Mouse (Mus musculus): ENCODE data around the gene Lrrc75a. TPM values are rescaled to one million over a fixed set of nuclear protein-coding genes. Genes with fewer than 3 reads are reported as not detected.

The Lrrc75a gene
- polyA plus RNA-seq, 1 experiment from 2014 or later: 8.4 TPM

DNA sequence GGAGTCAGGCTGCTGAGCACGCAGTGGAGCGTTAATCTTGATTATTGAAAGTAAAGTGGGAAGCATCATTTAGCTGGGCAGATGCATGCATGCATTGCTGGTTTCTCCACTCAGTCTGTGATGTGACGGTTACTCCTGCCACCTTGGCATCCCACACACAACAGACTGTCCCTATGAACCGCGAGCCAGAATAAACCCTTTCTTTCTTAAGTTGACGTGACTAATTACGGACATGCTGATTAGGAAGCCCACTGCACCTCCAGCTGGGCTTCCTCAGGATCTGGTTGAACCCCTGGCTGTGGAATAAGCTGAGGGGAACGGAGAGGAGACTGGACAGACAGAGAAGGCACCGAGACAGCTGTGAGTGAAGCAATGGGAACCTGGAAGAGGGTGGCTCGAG, 35.7 kb downstream of the Lrrc75a start:
- no peak for ATAC-seq
- peak overlapping the region; percentile 9; the same call in 1 of the 2 replicates for H3K27ac ChIP-seq (ENCODE audit: low read depth, low read length)
- no peaks in the 10 kb centered on the region for H3K27me3 ChIP-seq (replicated peaks; ENCODE audit: control insufficient read depth, insufficient read depth, low read length)
- H3K9ac ChIP-seq (ENCODE audit: low read depth, low read length): peak overlapping the region; percentile 47
- H3K4me3 ChIP-seq (ENCODE audit: low read length): no peak overlapping the region; the same call in 1 of the 2 replicates
- H3K9me3 ChIP-seq (ENCODE audit: control insufficient read depth, low read length): no peaks in the 10 kb centered on the region
- H3K4me1 ChIP-seq (ENCODE audit: control insufficient read depth, insufficient read depth, low read depth, low read length): peaks cover 10% of the 10 kb centered on the region
- H3K36me3 ChIP-seq (ENCODE audit: control insufficient read depth, insufficient read depth, low read length): no peaks in the 10 kb centered on the region
- WGBS: 32% methylated on average over 10 of the region's 10 CpGs
- peak overlapping the region; percentile 49 for H3K4me2 ChIP-seq (ENCODE audit: low read length)

DNA sequence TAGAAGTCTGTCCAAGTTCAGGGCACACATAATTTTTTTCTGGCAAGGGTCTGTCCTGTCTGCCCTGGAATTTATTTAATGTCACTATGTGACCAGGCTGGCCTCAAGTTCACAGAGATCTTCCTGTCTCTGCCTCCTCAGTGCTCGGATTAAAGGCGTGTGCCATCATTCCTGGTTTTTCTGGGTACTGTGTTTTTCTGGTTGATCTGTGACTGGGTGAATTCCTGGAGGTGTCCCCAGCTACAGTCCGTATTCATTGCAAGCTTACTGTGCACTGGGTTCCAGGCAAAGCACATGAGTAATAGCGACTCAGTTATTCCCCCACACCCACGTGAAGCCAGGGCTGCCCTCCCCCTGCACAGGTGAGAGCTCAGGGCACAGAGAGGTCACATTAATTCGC, 38.0 kb downstream of the Lrrc75a start:
- no peaks in the 10 kb centered on the region for H3K9me3 ChIP-seq (ENCODE audit: control insufficient read depth, low read length)
- H3K9ac ChIP-seq (ENCODE audit: low read depth, low read length): no peak overlapping the region
- no peak overlapping the region for H3K27ac ChIP-seq (ENCODE audit: low read depth, low read length)
- no peak overlapping the region for H3K4me3 ChIP-seq (ENCODE audit: low read length)
- H3K36me3 ChIP-seq (ENCODE audit: control insufficient read depth, insufficient read depth, low read length): peaks cover 13% of the 10 kb centered on the region
- H3K4me2 ChIP-seq (ENCODE audit: low read length): no peak overlapping the region
- no peak for ATAC-seq
- H3K4me1 ChIP-seq (ENCODE audit: control insufficient read depth, insufficient read depth, low read depth, low read length): peaks cover 18% of the 10 kb centered on the region
- H3K27me3 ChIP-seq (replicated peaks; ENCODE audit: control insufficient read depth, insufficient read depth, low read length): no peaks in the 10 kb centered on the region
- 82% methylated on average over 6 of the region's 6 CpGs for WGBS

- WGBS: 85% methylated on average over 10 of the region's 10 CpGs
- ATAC-seq: no peak
- Histone ChIP-seq H3K27ac (ENCODE audit: low read depth, low read length) (no peak overlapping the region), H3K9ac (ENCODE audit: low read depth, low read length) (no peak overlapping the region), H3K9me3 (ENCODE audit: control insufficient read depth, low read length) (no peaks in the 10 kb centered on the region), H3K4me3 (ENCODE audit: low read length) (no peak overlapping the region), H3K27me3 (replicated peaks; ENCODE audit: control insufficient read depth, insufficient read depth, low read length) (no peaks in the 10 kb centered on the region), H3K4me2 (ENCODE audit: low read length) (no peak overlapping the region), H3K4me1 (ENCODE audit: control insufficient read depth, insufficient read depth, low read depth, low read length) (peaks cover 23% of the 10 kb centered on the region), H3K36me3 (ENCODE audit: control insufficient read depth, insufficient read depth, low read length) (peaks cover 20% of the 10 kb centered on the region)
Measured at GRCm38 (mm10) chr11:62608826-62609675, 39.3 kb downstream of the Lrrc75a start.

GRCm38 (mm10) chr11:62607952-62608201, 40.4 kb downstream of the Lrrc75a start:
- ATAC-seq: no peak
- Histone ChIP-seq H3K4me2 (ENCODE audit: low read length) (no peak overlapping the region), H3K27me3 (replicated peaks; ENCODE audit: control insufficient read depth, insufficient read depth, low read length) (no peaks in the 10 kb centered on the region), H3K4me1 (ENCODE audit: control insufficient read depth, insufficient read depth, low read depth, low read length) (peaks cover 24% of the 10 kb centered on the region), H3K4me3 (ENCODE audit: low read length) (no peak overlapping the region), H3K9me3 (ENCODE audit: control insufficient read depth, low read length) (no peaks in the 10 kb centered on the region), H3K27ac (ENCODE audit: low read depth, low read length) (no peak overlapping the region), H3K36me3 (ENCODE audit: control insufficient read depth, insufficient read depth, low read length) (peaks cover 20% of the 10 kb centered on the region), H3K9ac (ENCODE audit: low read depth, low read length) (no peak overlapping the region)
- 90% methylated on average over 1 of the region's 1 CpGs for WGBS

DNA sequence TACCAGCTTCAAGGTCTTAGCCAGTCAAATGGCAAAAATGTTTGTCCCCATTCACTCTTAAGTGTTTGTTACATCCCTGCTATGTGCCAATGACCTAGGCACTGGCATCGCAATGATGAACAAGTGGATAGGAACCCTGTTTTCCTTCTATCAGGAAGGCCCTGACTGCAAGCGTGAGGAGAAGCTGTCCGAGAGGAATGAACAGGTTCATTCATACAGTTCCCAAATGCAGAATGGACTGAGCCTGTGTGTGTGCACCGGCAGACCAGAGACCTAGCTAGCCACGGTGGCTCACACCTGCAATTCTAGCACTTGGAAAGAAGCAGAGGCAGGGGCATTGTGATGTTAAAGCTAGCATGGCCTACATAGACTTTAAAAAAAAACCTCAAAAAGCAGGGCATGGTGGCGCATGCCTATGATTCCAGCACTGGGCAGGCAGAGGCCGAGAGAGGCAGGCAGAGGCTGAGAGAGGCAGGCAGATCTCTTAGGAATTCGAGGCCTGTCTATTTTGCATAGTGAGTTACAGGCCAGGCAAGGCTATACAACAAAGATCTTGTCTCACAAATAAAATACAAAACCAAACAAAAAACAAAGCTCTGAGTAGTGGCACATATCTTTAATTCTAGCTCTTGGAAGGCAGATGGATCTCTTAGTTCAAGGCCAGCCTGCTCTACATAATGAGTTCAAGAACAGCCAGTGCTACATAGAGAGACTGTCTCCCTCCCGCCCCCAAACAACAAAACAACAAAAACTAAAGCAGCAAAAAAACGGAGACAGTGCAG, 41.0 kb downstream of the Lrrc75a start:
- Histone ChIP-seq H3K27me3 (replicated peaks; ENCODE audit: control insufficient read depth, insufficient read depth, low read length) (no peaks in the 10 kb centered on the region), H3K27ac (ENCODE audit: low read depth, low read length) (no peak overlapping the region), H3K4me2 (ENCODE audit: low read length) (no peak overlapping the region), H3K36me3 (ENCODE audit: control insufficient read depth, insufficient read depth, low read length) (peaks cover 20% of the 10 kb centered on the region), H3K9me3 (ENCODE audit: control insufficient read depth, low read length) (no peaks in the 10 kb centered on the region), H3K9ac (ENCODE audit: low read depth, low read length) (no peak overlapping the region), H3K4me3 (ENCODE audit: low read length) (no peak overlapping the region), H3K4me1 (ENCODE audit: control insufficient read depth, insufficient read depth, low read depth, low read length) (peaks cover 24% of the 10 kb centered on the region)
- no peak for ATAC-seq
- WGBS: 57% methylated on average over 10 of the region's 10 CpGs

DNA sequence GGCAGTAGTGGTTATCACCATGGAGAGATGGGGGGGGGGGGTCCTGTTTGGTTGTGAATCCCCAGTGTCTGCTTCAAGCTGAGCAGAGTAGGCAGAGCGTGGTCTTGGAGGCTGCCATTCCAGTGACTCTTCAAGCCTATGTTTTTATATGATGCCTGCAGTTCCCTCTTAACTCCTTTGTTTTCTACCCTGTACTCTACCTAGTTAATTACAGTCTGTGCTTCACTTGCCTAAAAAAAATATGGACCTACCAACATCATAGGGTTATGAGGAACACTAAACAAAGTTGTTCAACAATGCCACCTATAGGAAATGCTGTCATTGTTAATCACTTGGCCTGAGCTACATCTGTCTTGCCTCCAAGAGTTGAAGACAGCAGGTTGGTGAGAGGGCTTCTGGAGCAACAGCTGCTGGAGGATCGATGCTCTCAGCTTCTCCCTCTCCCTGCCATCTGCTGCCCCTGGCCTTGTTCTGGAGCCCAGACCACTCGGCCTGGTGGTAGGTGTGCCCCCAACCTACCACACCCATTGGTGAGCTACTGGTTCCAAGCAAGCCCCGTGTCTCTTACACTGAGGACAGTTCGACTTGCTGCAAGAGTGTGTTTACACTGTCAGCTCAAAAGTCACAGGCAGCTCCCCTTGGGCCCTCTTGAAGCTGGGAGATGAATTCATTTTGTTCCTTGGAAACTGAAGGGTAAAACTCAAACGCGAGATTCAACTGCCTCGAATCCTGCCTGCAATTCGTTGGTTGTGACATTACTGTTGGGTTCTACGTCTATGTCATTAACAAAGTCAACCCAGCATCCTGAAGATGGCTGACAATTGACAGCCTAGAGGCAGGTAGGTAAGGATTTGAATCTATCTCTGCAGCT, 41.8 kb downstream of the Lrrc75a start:
- no peak overlapping the region for H3K4me3 ChIP-seq (ENCODE audit: low read length)
- H3K9me3 ChIP-seq (ENCODE audit: control insufficient read depth, low read length): no peaks in the 10 kb centered on the region
- H3K9ac ChIP-seq (ENCODE audit: low read depth, low read length): no peak overlapping the region
- WGBS: 59% methylated on average over 10 of the region's 10 CpGs
- H3K4me2 ChIP-seq (ENCODE audit: low read length): no peak overlapping the region
- H3K36me3 ChIP-seq (ENCODE audit: control insufficient read depth, insufficient read depth, low read length): peaks cover 20% of the 10 kb centered on the region
- peaks cover 24% of the 10 kb centered on the region for H3K4me1 ChIP-seq (ENCODE audit: control insufficient read depth, insufficient read depth, low read depth, low read length)
- ATAC-seq: no peak
- no peak overlapping the region; the same call in 1 of the 2 replicates for H3K27ac ChIP-seq (ENCODE audit: low read depth, low read length)
- H3K27me3 ChIP-seq (replicated peaks; ENCODE audit: control insufficient read depth, insufficient read depth, low read length): no peaks in the 10 kb centered on the region

GRCm38 (mm10) chr11:62605619-62606298, 42.6 kb downstream of the Lrrc75a start:
- Histone ChIP-seq H3K9me3 (ENCODE audit: control insufficient read depth, low read length) (no peaks in the 10 kb centered on the region), H3K4me2 (ENCODE audit: low read length) (peak overlapping the region; percentile 16; the same call in 1 of the 2 replicates), H3K4me1 (ENCODE audit: control insufficient read depth, insufficient read depth, low read depth, low read length) (peaks cover 24% of the 10 kb centered on the region), H3K9ac (ENCODE audit: low read depth, low read length) (peak overlapping the region; percentile 39), H3K27ac (ENCODE audit: low read depth, low read length) (0 out of 2 replicates have a peak overlapping the region, but pooled peaks have one; percentile 7), H3K4me3 (ENCODE audit: low read length) (no peak overlapping the region), H3K27me3 (replicated peaks; ENCODE audit: control insufficient read depth, insufficient read depth, low read length) (no peaks in the 10 kb centered on the region), H3K36me3 (ENCODE audit: control insufficient read depth, insufficient read depth, low read length) (peaks cover 20% of the 10 kb centered on the region)
- no peak for ATAC-seq
- WGBS: 39% methylated on average over 10 of the region's 10 CpGs

DNA sequence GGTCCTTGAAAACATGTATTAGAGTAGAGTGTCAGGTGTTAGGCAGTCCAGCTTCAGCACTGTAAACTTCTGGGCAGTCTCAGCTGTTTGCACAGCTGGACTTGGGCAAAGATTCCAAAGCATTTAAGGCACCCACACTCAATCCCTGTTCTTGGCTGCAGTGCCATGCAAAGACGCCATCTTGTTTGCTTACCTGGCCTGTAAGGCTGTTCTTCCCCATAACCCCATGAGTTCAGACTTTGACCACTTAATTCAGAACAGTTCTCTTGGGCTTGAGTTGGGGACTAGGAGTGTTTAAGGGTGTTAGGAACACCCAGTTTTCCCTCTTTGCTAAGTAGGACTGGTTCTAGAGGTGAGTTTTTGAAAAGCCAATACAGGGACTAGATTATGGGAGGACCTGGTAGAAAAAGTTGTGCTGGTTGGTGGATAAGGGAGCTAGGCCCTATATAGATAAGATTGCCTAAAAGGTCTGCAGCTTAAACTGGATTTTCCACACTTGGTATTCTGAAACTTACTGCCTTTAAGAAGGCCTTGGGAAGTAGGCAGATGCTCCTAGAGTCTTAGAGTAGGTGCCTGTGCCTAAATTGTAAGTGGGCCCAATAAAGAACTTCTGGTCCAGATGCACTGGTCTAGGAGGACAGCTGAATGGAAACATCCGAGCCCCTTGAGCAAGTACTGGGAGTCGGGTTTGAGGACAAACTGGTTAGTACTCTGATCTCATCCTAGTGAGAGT, 43.3 kb downstream of the Lrrc75a start:
- Histone ChIP-seq H3K9ac (ENCODE audit: low read depth, low read length) (peak overlapping the region; percentile 53), H3K36me3 (ENCODE audit: control insufficient read depth, insufficient read depth, low read length) (peaks cover 23% of the 10 kb centered on the region), H3K9me3 (ENCODE audit: control insufficient read depth, low read length) (no peaks in the 10 kb centered on the region), H3K4me1 (ENCODE audit: control insufficient read depth, insufficient read depth, low read depth, low read length) (peaks cover 24% of the 10 kb centered on the region), H3K4me2 (ENCODE audit: low read length) (peak overlapping the region; percentile 56; the same call in 1 of the 2 replicates), H3K27ac (ENCODE audit: low read depth, low read length) (no peak overlapping the region), H3K4me3 (ENCODE audit: low read length) (no peak overlapping the region), H3K27me3 (replicated peaks; ENCODE audit: control insufficient read depth, insufficient read depth, low read length) (no peaks in the 10 kb centered on the region)
- ATAC-seq: no peak
- 19% methylated on average over 3 of the region's 3 CpGs for WGBS

All from hindbrain, embryonic 16.5 days (tissue).